Mouse (Mus musculus): ENCODE measurements around the gene Psmc6. TPM values are rescaled to one million over a fixed set of nuclear protein-coding genes. Genes with fewer than 3 reads are reported as not detected.

Psmc6 gene
- polyA plus RNA-seq, 1 experiment from 2014 or later, result 263 TPM

DNA sequence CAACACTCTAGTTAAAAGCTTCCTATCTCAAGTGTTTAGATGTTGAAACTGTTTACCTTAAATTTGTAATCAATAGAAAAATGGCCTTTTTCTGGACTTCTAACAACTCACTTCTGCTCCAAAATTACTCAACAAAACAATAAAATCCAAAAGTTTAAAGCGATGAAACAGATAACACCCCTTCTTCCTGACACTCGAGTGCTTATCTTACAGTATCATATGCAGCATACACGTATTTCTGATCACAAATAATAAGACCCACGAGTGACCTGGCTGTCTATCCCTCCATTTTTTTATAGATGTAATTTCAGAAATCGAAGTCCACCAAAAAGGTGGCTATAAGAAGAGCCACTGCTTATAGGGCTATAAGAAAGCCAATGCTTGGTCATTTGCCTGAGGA is 12.7 kb upstream of the Psmc6 start:
- 87% methylated on average over 5 of the region's 5 CpGs for WGBS
- no peaks in the 10 kb centered on the region for H3K4me1 ChIP-seq (replicated peaks; ENCODE audit: control insufficient read depth, insufficient read depth, low read length)
- H3K9ac ChIP-seq (ENCODE audit: low read depth, low read length), result no peak overlapping the region
- no peak overlapping the region for H3K27ac ChIP-seq (ENCODE audit: low read depth, low read length)
- ATAC-seq (ENCODE audit: low FRiP score) (no peak), DNase-seq (ENCODE audit: low spot score) (no peak)
- peak overlapping the region; percentile 82 for H3K4me2 ChIP-seq (replicated peaks; ENCODE audit: low read depth, low read length)
- no peaks in the 10 kb centered on the region for H3K27me3 ChIP-seq (ENCODE audit: control insufficient read depth, insufficient read depth, low read length)
- peak overlapping the region; percentile 91 for H3K4me3 ChIP-seq (ENCODE audit: low read depth, low read length)
- H3K9me3 ChIP-seq (ENCODE audit: control insufficient read depth, low read length), result no peaks in the 10 kb centered on the region
- H3K36me3 ChIP-seq (ENCODE audit: control insufficient read depth, insufficient read depth, low read length), result no peaks in the 10 kb centered on the region

DNA sequence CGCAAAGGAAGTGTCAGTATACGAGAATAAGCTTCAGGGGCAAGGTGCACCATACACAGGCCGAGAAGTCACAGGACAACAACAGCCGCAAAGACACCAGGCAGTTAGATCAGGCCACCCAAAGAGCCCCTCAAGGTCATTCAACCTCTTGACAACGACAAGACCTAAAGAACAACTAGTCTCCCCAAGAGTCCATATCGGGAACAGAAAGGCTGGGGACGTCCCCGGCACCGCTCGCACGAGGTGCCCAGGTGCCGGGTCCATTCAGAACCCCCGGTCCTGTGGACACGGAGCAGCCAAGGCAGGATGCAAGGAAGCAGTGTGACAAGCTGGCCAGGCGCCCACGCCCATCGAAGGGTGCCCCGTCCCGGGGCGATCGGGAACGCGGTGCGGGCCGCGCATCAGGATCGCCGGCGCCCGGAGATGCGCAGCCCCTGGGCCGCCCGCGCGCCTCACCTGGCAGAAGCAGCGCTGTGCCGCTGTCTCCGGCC is 11.6 kb upstream of the Psmc6 start:
- peak overlapping the region; percentile 91 for H3K4me3 ChIP-seq (ENCODE audit: low read depth, low read length)
- no peaks in the 10 kb centered on the region for H3K9me3 ChIP-seq (ENCODE audit: control insufficient read depth, low read length)
- no peaks in the 10 kb centered on the region for H3K4me1 ChIP-seq (replicated peaks; ENCODE audit: control insufficient read depth, insufficient read depth, low read length)
- peak overlapping the region; percentile 82 for H3K4me2 ChIP-seq (replicated peaks; ENCODE audit: low read depth, low read length)
- WGBS, result under 1% methylated on average over 33 of the region's 38 CpGs
- H3K27ac ChIP-seq (ENCODE audit: low read depth, low read length), result peak overlapping the region; percentile 82
- H3K27me3 ChIP-seq (ENCODE audit: control insufficient read depth, insufficient read depth, low read length), result no peaks in the 10 kb centered on the region
- DNase-seq (ENCODE audit: low spot score), result peak; percentile 62
- ATAC-seq (ENCODE audit: low FRiP score), result peak; percentile 84; the same call in 1 of the 2 replicates
- H3K9ac ChIP-seq (ENCODE audit: low read depth, low read length), result peak overlapping the region; percentile 91
- H3K36me3 ChIP-seq (ENCODE audit: control insufficient read depth, insufficient read depth, low read length), result no peaks in the 10 kb centered on the region

DNA sequence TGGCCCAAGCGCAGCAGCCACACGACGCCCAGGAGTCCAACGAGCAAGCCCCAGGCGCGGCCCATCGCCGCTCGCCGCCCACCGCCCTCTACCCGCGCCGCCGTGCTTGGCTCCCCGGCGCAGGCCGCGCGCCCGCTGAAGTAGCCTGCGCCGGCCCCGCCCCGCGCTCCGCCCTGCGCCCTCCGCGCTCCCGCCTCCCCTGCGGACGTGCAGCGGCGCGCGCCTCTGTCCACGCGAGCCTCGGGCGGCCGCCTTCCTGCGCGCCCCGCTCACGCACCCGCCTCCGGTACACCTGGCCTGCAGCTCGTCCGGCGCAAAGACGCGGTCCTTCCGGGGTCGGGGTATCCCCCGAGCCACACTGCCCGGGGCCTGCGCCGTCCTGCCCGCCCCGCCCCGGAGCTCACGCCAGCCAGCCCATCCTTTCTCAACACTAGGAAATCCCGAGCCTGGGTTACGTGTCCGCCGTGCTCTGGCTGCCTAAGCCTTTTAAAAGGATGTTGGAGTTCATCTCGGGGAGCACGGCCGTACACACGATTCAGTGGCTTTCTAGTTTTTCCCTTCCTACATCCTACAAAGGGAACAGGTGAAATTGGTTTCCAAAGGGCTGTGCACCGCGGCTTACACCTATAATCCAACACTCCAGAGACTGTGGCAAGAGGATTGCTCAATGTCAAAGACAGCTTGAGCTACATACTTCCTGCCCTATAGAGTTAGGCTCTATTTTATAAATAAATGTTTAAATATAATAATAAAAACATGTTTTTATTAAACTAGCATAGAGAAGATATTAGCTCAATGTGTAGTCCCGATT is 11.0 kb upstream of the Psmc6 start, which contains the start of gene Ero1l:
Ero1l (minus strand) TSS at position 346 of the 811 bp plus-strand sequence.
- H3K27me3 ChIP-seq (ENCODE audit: control insufficient read depth, insufficient read depth, low read length), result no peaks in the 10 kb centered on the region
- peak within 1 kb of the TSS; percentile 82 for H3K27ac ChIP-seq (ENCODE audit: low read depth, low read length)
- H3K36me3 ChIP-seq (ENCODE audit: control insufficient read depth, insufficient read depth, low read length), result no peaks in the 10 kb centered on the region
- peak within 1 kb of the TSS; percentile 91 for H3K4me3 ChIP-seq (ENCODE audit: low read depth, low read length)
- peak within 1 kb of the TSS; percentile 91 for H3K9ac ChIP-seq (ENCODE audit: low read depth, low read length)
- H3K9me3 ChIP-seq (ENCODE audit: control insufficient read depth, low read length), result no peaks in the 10 kb centered on the region
- H3K4me1 ChIP-seq (replicated peaks; ENCODE audit: control insufficient read depth, insufficient read depth, low read length), result no peaks in the 10 kb centered on the region
- 2% methylated on average over 50 of the region's 74 CpGs for WGBS
- DNase-seq (ENCODE audit: low spot score) (peak; percentile 91), ATAC-seq (ENCODE audit: low FRiP score) (peak; percentile 97)
- peak within 1 kb of the TSS; percentile 82 for H3K4me2 ChIP-seq (replicated peaks; ENCODE audit: low read depth, low read length)

DNA sequence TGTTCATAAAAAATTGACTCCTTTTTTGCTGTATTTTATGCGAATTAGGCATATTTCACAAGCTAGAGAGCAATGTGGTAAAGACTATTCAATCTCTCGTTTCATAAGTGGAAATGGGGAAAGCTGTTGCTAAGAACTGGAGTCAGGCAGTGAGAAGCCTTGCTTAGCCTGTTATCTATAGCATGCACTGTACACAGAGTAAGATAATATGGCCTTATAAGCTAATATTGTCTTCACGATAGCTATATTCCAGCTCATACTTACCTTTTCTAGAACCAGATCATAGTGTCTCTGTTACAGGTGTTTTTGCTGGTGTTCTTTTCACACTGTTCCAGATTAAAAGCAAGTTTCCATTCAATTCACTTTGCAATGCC is 10.4 kb upstream of the Psmc6 start:
- H3K4me1 ChIP-seq (replicated peaks; ENCODE audit: control insufficient read depth, insufficient read depth, low read length), result no peaks in the 10 kb centered on the region
- no peaks in the 10 kb centered on the region for H3K27me3 ChIP-seq (ENCODE audit: control insufficient read depth, insufficient read depth, low read length)
- no peak overlapping the region for H3K27ac ChIP-seq (ENCODE audit: low read depth, low read length)
- H3K4me2 ChIP-seq (replicated peaks; ENCODE audit: low read depth, low read length), result no peak overlapping the region
- 72% methylated on average over 3 of the region's 3 CpGs for WGBS
- H3K4me3 ChIP-seq (ENCODE audit: low read depth, low read length), result no peak overlapping the region
- no peak for ATAC-seq (ENCODE audit: low FRiP score)
- H3K9ac ChIP-seq (ENCODE audit: low read depth, low read length), result no peak overlapping the region
- no peak for DNase-seq (ENCODE audit: low spot score)
- H3K9me3 ChIP-seq (ENCODE audit: control insufficient read depth, low read length), result no peaks in the 10 kb centered on the region
- H3K36me3 ChIP-seq (ENCODE audit: control insufficient read depth, insufficient read depth, low read length), result no peaks in the 10 kb centered on the region

DNA sequence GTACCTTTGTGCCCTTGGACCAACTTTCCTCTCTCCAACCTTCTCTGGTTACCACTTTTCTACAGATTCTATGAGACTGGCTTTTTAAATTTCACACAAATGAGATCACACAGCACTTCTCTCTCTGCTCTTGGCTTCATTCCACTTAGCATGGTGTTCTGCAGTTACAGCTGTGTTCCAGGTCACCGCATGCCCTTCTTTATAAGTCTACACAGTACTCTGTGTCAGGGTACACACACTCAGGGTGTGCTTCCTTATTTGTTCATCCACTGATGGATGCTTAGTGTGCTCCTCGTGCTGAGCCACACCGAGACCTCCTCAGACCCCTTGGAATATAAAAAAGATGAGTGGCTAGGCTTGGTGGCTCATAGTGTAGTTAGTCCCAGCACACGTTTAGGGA is 9.5 kb upstream of the Psmc6 start:
- Histone ChIP-seq H3K36me3 (ENCODE audit: control insufficient read depth, insufficient read depth, low read length) (no peaks in the 10 kb centered on the region), H3K9ac (ENCODE audit: low read depth, low read length) (no peak overlapping the region), H3K4me1 (replicated peaks; ENCODE audit: control insufficient read depth, insufficient read depth, low read length) (no peaks in the 10 kb centered on the region), H3K27ac (ENCODE audit: low read depth, low read length) (no peak overlapping the region), H3K9me3 (ENCODE audit: control insufficient read depth, low read length) (no peaks in the 10 kb centered on the region), H3K4me2 (replicated peaks; ENCODE audit: low read depth, low read length) (no peak overlapping the region), H3K4me3 (ENCODE audit: low read depth, low read length) (no peak overlapping the region), H3K27me3 (ENCODE audit: control insufficient read depth, insufficient read depth, low read length) (no peaks in the 10 kb centered on the region)
- WGBS, result 83% methylated on average over 4 of the region's 4 CpGs
- no peak for ATAC-seq (ENCODE audit: low FRiP score)
- DNase-seq (ENCODE audit: low spot score), result no peak

DNA sequence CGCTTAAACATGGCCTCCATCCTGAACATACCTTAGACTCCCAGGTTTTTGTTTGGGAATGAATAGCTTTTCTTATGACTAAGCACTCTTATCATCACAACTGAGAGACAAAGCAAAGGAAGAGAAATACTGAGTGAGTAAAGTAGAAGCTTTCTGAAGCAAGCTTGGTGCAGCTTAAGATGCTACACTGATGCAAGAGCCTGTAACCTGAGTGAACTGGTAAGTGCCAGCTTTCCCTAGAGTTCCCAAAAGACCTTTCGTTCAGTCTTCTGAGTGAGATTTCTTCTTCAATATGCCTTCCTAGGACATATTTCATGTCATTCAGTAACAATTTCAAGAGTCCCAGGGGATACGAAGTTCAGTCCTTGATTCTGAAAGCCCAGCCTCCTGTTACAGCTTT is 8.5 kb upstream of the Psmc6 start:
- WGBS, result 84% methylated on average over 3 of the region's 3 CpGs
- H3K27ac ChIP-seq (ENCODE audit: low read depth, low read length), result no peak overlapping the region
- H3K36me3 ChIP-seq (ENCODE audit: control insufficient read depth, insufficient read depth, low read length), result no peaks in the 10 kb centered on the region
- H3K9me3 ChIP-seq (ENCODE audit: control insufficient read depth, low read length), result no peaks in the 10 kb centered on the region
- DNase-seq (ENCODE audit: low spot score), result no peak
- no peaks in the 10 kb centered on the region for H3K27me3 ChIP-seq (ENCODE audit: control insufficient read depth, insufficient read depth, low read length)
- no peaks in the 10 kb centered on the region for H3K4me1 ChIP-seq (replicated peaks; ENCODE audit: control insufficient read depth, insufficient read depth, low read length)
- no peak overlapping the region for H3K4me3 ChIP-seq (ENCODE audit: low read depth, low read length)
- no peak for ATAC-seq (ENCODE audit: low FRiP score)
- H3K9ac ChIP-seq (ENCODE audit: low read depth, low read length), result no peak overlapping the region
- no peak overlapping the region for H3K4me2 ChIP-seq (replicated peaks; ENCODE audit: low read depth, low read length)

DNA sequence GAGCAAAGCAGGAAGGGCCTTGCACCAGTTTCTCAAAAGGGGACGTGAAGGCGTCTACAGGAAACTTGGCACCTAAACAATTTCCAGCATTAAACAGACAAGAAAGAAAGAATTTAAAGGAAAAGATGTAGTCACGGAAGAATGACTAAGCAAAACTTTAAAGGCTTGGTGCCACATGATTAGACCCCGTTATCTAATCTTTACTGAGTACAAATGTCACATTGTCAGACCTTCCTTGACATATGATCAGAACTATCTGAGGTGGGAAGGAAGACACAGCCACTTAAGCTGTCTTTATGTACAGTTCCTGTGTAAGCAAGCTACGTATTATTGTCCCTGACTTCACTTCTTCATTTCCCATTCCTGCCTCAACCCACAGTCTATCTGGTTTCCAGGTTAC is 8.0 kb upstream of the Psmc6 start:
- H3K36me3 ChIP-seq (ENCODE audit: control insufficient read depth, insufficient read depth, low read length), result no peaks in the 10 kb centered on the region
- H3K27me3 ChIP-seq (ENCODE audit: control insufficient read depth, insufficient read depth, low read length), result no peaks in the 10 kb centered on the region
- no peak overlapping the region for H3K4me2 ChIP-seq (replicated peaks; ENCODE audit: low read depth, low read length)
- no peak for ATAC-seq (ENCODE audit: low FRiP score)
- no peaks in the 10 kb centered on the region for H3K9me3 ChIP-seq (ENCODE audit: control insufficient read depth, low read length)
- whole genome bisulfite sequencing, result 82% methylated on average over 5 of the region's 5 CpGs
- no peaks in the 10 kb centered on the region for H3K4me1 ChIP-seq (replicated peaks; ENCODE audit: control insufficient read depth, insufficient read depth, low read length)
- no peak for DNase-seq (ENCODE audit: low spot score)
- no peak overlapping the region for H3K4me3 ChIP-seq (ENCODE audit: low read depth, low read length)
- H3K27ac ChIP-seq (ENCODE audit: low read depth, low read length), result no peak overlapping the region
- no peak overlapping the region for H3K9ac ChIP-seq (ENCODE audit: low read depth, low read length)

DNA sequence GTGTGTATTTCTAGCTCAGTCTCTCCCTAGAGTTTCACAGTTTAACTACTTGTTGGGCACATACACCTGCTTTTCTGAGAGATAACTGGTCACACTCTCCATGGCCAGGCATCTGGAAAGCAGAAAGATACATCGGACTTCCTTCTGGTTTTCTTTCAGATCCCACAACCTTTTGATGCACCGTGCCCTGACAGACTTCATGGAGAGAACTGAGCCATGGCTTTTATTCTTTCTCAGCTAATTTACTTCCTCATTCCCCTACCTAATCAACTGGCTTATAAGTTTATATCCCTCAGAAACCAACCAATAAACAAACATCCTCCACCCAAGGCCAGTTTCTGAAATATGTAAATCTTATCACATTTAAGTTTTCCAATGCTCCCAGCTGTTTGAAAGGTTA is 7.1 kb upstream of the Psmc6 start:
- Histone ChIP-seq H3K27me3 (ENCODE audit: control insufficient read depth, insufficient read depth, low read length) (no peaks in the 10 kb centered on the region), H3K4me1 (replicated peaks; ENCODE audit: control insufficient read depth, insufficient read depth, low read length) (no peaks in the 10 kb centered on the region), H3K4me3 (ENCODE audit: low read depth, low read length) (no peak overlapping the region), H3K9me3 (ENCODE audit: control insufficient read depth, low read length) (no peaks in the 10 kb centered on the region), H3K9ac (ENCODE audit: low read depth, low read length) (no peak overlapping the region), H3K36me3 (ENCODE audit: control insufficient read depth, insufficient read depth, low read length) (no peaks in the 10 kb centered on the region), H3K27ac (ENCODE audit: low read depth, low read length) (no peak overlapping the region), H3K4me2 (replicated peaks; ENCODE audit: low read depth, low read length) (no peak overlapping the region)
- WGBS, result 92% methylated on average over 2 of the region's 2 CpGs
- DNase-seq (ENCODE audit: low spot score) (no peak), ATAC-seq (ENCODE audit: low FRiP score) (no peak)

DNA sequence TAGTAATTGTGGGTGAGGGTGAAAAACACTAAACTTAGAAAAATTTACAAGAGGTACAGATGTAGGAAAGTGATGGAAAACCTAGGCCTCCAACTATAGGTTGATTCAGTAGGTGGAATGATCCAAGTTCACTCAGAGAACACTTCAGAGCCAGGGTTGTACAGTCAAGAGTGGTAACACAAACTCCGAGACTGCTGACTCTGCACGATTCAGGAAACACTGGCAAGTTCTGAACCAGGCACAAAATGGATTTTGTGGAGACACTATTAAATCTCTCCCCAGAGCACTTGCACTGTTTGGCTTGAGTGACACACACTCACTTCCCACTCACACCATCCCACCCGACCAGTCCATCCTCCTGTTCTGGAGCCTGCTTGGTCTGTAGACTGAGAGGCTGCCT is 6.3 kb upstream of the Psmc6 start:
- H3K4me2 ChIP-seq (replicated peaks; ENCODE audit: low read depth, low read length), result no peak overlapping the region
- DNase-seq (ENCODE audit: low spot score), result no peak
- H3K9me3 ChIP-seq (ENCODE audit: control insufficient read depth, low read length), result no peaks in the 10 kb centered on the region
- WGBS, result 88% methylated on average over 3 of the region's 3 CpGs
- H3K4me1 ChIP-seq (replicated peaks; ENCODE audit: control insufficient read depth, insufficient read depth, low read length), result no peaks in the 10 kb centered on the region
- H3K4me3 ChIP-seq (ENCODE audit: low read depth, low read length), result no peak overlapping the region
- no peak for ATAC-seq (ENCODE audit: low FRiP score)
- H3K27me3 ChIP-seq (ENCODE audit: control insufficient read depth, insufficient read depth, low read length), result no peaks in the 10 kb centered on the region
- no peaks in the 10 kb centered on the region for H3K36me3 ChIP-seq (ENCODE audit: control insufficient read depth, insufficient read depth, low read length)
- H3K9ac ChIP-seq (ENCODE audit: low read depth, low read length), result no peak overlapping the region
- no peak overlapping the region for H3K27ac ChIP-seq (ENCODE audit: low read depth, low read length)
